Mouse (Mus musculus) stomach, embryonic 16.5 days (tissue): Measurements from ENCODE around the gene Ankrd50. TPM values are rescaled to one million over a fixed set of nuclear protein-coding genes. Genes with fewer than 3 reads are reported as not detected.

Experiments
- ATAC-seq: fragments of 200-750 bp; cut with Nextera tagmentation; 2 replicates; pipeline ENCODE4 v1.8.0; 2017; ENCODE audit warnings: moderate number of reproducible peaks, moderate TSS enrichment; ENCODE audit not compliant: insufficient read depth, low FRiP score
- H3K27ac ChIP-seq: fragments of 300-500 bp; sonication (generic); 2 replicates; pipeline ENCODE4 v1.5.1; 2014; ENCODE audit warnings: low read length
- H3K27me3 ChIP-seq: fragments of 300-500 bp; sonication (generic); 2 replicates; pipeline ENCODE4 v1.6.1; 2014; ENCODE audit warnings: low read length, control low read depth, mixed read lengths; ENCODE audit not compliant: control insufficient read depth, insufficient read depth
- H3K36me3 ChIP-seq: fragments of 300-500 bp; sonication (generic); 2 replicates; pipeline ENCODE4 v1.6.1; 2014; ENCODE audit warnings: low read length; ENCODE audit not compliant: control insufficient read depth, insufficient read depth
- H3K4me1 ChIP-seq: fragments of 300-500 bp; sonication (generic); 2 replicates; pipeline ENCODE4 v1.6.1; 2014; ENCODE audit warnings: low read length, control low read depth, mixed read lengths; ENCODE audit not compliant: control insufficient read depth, insufficient read depth
- H3K4me2 ChIP-seq: fragments of 300-500 bp; sonication (generic); 2 replicates; pipeline ENCODE4 v1.6.1; 2014; ENCODE audit warnings: low read depth, low read length, mixed read lengths
- H3K4me3 ChIP-seq: fragments of 300-500 bp; sonication (generic); replicated peaks from 2 replicates; pipeline ENCODE4 v1.5.1; 2014; ENCODE audit warnings: mild to moderate bottlenecking, low read length
- H3K9ac ChIP-seq: fragments of 300-500 bp; sonication (generic); 2 replicates; pipeline ENCODE4 v1.6.1; 2014; ENCODE audit warnings: low read length
- H3K9me3 ChIP-seq: fragments of 300-500 bp; sonication (generic); replicated peaks from 2 replicates; pipeline ENCODE4 v1.6.1; 2016; ENCODE audit warnings: low read length, control low read depth; ENCODE audit not compliant: control insufficient read depth
- WGBS: fragments of 180-500 bp; shearing (Covaris S2); extraction: QIAGEN DNeasy Blood & Tissue Kit; methylation state at CpG from one replicate; pipeline ENCODE4 v1.1.7; 2014; 5-methylcytosine and 5-hydroxymethylcytosine counted together
- polyA plus RNA-seq: library from polyadenylated mRNA; unstranded; fragments of >200 nt; fragmentation: Nextera tagmentation; extraction: Ambion mirVana; gene quantifications from 2 replicates; pipeline ENCODE4 v1.2.1, GENCODE M21; 2015

Ankrd50 gene
- polyA plus RNA-seq, 1 experiment from 2014 or later, result 21.3 TPM

- no peaks in the 10 kb centered on the region for H3K27me3 ChIP-seq
- 85% methylated on average over 3 of the region's 3 CpGs for WGBS
- no peaks in the 10 kb centered on the region for H3K9me3 ChIP-seq
- H3K4me3 ChIP-seq, result no peak overlapping the region
- no peaks in the 10 kb centered on the region for H3K36me3 ChIP-seq
- H3K4me1 ChIP-seq, result no peaks in the 10 kb centered on the region
- H3K4me2 ChIP-seq, result no peak overlapping the region
- ATAC-seq, result no peak
- H3K27ac ChIP-seq, result no peak overlapping the region
- H3K9ac ChIP-seq, result no peak overlapping the region
Observed at GRCm38 (mm10) chr3:38496795-38497385, 12.2 kb upstream of the Ankrd50 start.

- H3K9me3 ChIP-seq, result no peaks in the 10 kb centered on the region
- no peaks in the 10 kb centered on the region for H3K27me3 ChIP-seq
- H3K27ac ChIP-seq, result no peak overlapping the region
- H3K9ac ChIP-seq, result no peak overlapping the region
- no peak overlapping the region for H3K4me2 ChIP-seq
- ATAC-seq, result no peak
- WGBS, result 79% methylated on average over 3 of the region's 3 CpGs
- H3K36me3 ChIP-seq, result no peaks in the 10 kb centered on the region
- no peak overlapping the region for H3K4me3 ChIP-seq
- H3K4me1 ChIP-seq, result no peaks in the 10 kb centered on the region
Observed at GRCm38 (mm10) chr3:38491702-38492101, 7.1 kb upstream of the Ankrd50 start.

GRCm38 (mm10) chr3:38491236-38491635 is 6.6 kb upstream of the Ankrd50 start:
- no peaks in the 10 kb centered on the region for H3K36me3 ChIP-seq
- ATAC-seq, result no peak
- no peak overlapping the region for H3K4me2 ChIP-seq
- 80% methylated on average over 3 of the region's 3 CpGs for WGBS
- H3K27ac ChIP-seq, result peak overlapping the region; percentile 34; the same call in 1 of the 2 replicates
- no peaks in the 10 kb centered on the region for H3K27me3 ChIP-seq
- H3K9me3 ChIP-seq, result no peaks in the 10 kb centered on the region
- H3K4me1 ChIP-seq, result no peaks in the 10 kb centered on the region
- no peak overlapping the region for H3K4me3 ChIP-seq
- H3K9ac ChIP-seq, result no peak overlapping the region

- peak overlapping the region; percentile 34; the same call in 1 of the 2 replicates for H3K27ac ChIP-seq
- H3K4me3 ChIP-seq, result no peak overlapping the region
- WGBS, result 65% methylated on average over 2 of the region's 2 CpGs
- no peaks in the 10 kb centered on the region for H3K9me3 ChIP-seq
- H3K4me2 ChIP-seq, result no peak overlapping the region
- no peak overlapping the region for H3K9ac ChIP-seq
- no peaks in the 10 kb centered on the region for H3K4me1 ChIP-seq
- ATAC-seq, result peak; percentile 76; the same call in 1 of the 2 replicates
- H3K27me3 ChIP-seq, result no peaks in the 10 kb centered on the region
- H3K36me3 ChIP-seq, result no peaks in the 10 kb centered on the region
Observed at GRCm38 (mm10) chr3:38490720-38491119, 6.1 kb upstream of the Ankrd50 start.

- Histone ChIP-seq H3K27ac (peak overlapping the region; percentile 81), H3K36me3 (0 out of 2 replicates have a peak, but pooled peaks cover 9% of the 10 kb centered on the region), H3K4me2 (peak overlapping the region; percentile 60), H3K4me3 (peak overlapping the region; percentile 97), H3K4me1 (peaks cover 19% of the 10 kb centered on the region), H3K27me3 (no peaks in the 10 kb centered on the region), H3K9ac (peak overlapping the region; percentile 72), H3K9me3 (no peaks in the 10 kb centered on the region)
- ATAC-seq, result no peak
- 2% methylated on average over 26 of the region's 26 CpGs for WGBS
Observed at GRCm38 (mm10) chr3:38485107-38485545, 482 bp upstream of the Ankrd50 start.

GRCm38 (mm10) chr3:38483551-38483950 is 1.1 kb downstream of the Ankrd50 start:
- 0 out of 2 replicates have a peak, but pooled peaks cover 9% of the 10 kb centered on the region for H3K36me3 ChIP-seq
- ATAC-seq, result no peak
- peak overlapping the region; percentile 85 for H3K4me2 ChIP-seq
- H3K4me3 ChIP-seq, result peak overlapping the region; percentile 97
- no peaks in the 10 kb centered on the region for H3K27me3 ChIP-seq
- H3K27ac ChIP-seq, result peak overlapping the region; percentile 69
- H3K4me1 ChIP-seq, result peaks cover 27% of the 10 kb centered on the region
- WGBS, result 9% methylated on average over 10 of the region's 10 CpGs
- peak overlapping the region; percentile 96 for H3K9ac ChIP-seq
- H3K9me3 ChIP-seq, result 0 out of 2 replicates have a peak, but pooled peaks cover 3% of the 10 kb centered on the region

- H3K4me3 ChIP-seq, result peak overlapping the region; percentile 97
- H3K36me3 ChIP-seq, result 0 out of 2 replicates have a peak, but pooled peaks cover 9% of the 10 kb centered on the region
- H3K4me1 ChIP-seq, result peaks cover 34% of the 10 kb centered on the region
- 24% methylated on average over 11 of the region's 11 CpGs for WGBS
- peak overlapping the region; percentile 96 for H3K9ac ChIP-seq
- H3K27ac ChIP-seq, result peak overlapping the region; percentile 69; the same call in 1 of the 2 replicates
- no peaks in the 10 kb centered on the region for H3K27me3 ChIP-seq
- 0 out of 2 replicates have a peak, but pooled peaks cover 3% of the 10 kb centered on the region for H3K9me3 ChIP-seq
- no peak for ATAC-seq
- peak overlapping the region; percentile 85 for H3K4me2 ChIP-seq
Observed at GRCm38 (mm10) chr3:38482749-38483148, 1.9 kb downstream of the Ankrd50 start.

- H3K4me3 ChIP-seq, result peak overlapping the region; percentile 36
- peaks cover 16% of the 10 kb centered on the region; the same call in 1 of the 2 replicates for H3K36me3 ChIP-seq
- H3K4me1 ChIP-seq, result peaks cover 37% of the 10 kb centered on the region
- ATAC-seq, result no peak
- 59% methylated on average over 1 of the region's 1 CpGs for WGBS
- 0 out of 2 replicates have a peak, but pooled peaks cover 3% of the 10 kb centered on the region for H3K9me3 ChIP-seq
- H3K27me3 ChIP-seq, result no peaks in the 10 kb centered on the region
- no peak overlapping the region for H3K27ac ChIP-seq
- H3K9ac ChIP-seq, result no peak overlapping the region
- H3K4me2 ChIP-seq, result peak overlapping the region; percentile 53
Observed at GRCm38 (mm10) chr3:38481106-38481505, 3.5 kb downstream of the Ankrd50 start.

GRCm38 (mm10) chr3:38477936-38478335 is 6.7 kb downstream of the Ankrd50 start:
- Histone ChIP-seq H3K9ac (no peak overlapping the region), H3K36me3 (peaks cover 16% of the 10 kb centered on the region; the same call in 1 of the 2 replicates), H3K4me1 (peaks cover 49% of the 10 kb centered on the region), H3K4me2 (no peak overlapping the region), H3K27me3 (no peaks in the 10 kb centered on the region), H3K4me3 (no peak overlapping the region), H3K9me3 (0 out of 2 replicates have a peak, but pooled peaks cover 3% of the 10 kb centered on the region), H3K27ac (no peak overlapping the region)
- ATAC-seq, result no peak
- WGBS, result 86% methylated on average over 1 of the region's 1 CpGs
